Mouse (Mus musculus) heart, embryonic 15.5 days (tissue): Measurements from ENCODE around the gene Trnt1. TPM values are rescaled to one million over a fixed set of nuclear protein-coding genes. Genes with fewer than 3 reads are reported as not detected.
A peak's percentile ranks its signal among the peaks of the same experiment; 100 is the strongest.

Experiments
- ATAC-seq: fragments of 200-750 bp; cut with Nextera tagmentation; replicated peaks from 2 replicates; pipeline ENCODE4 v1.8.0; 2017; ENCODE audit warnings: low read depth, moderate TSS enrichment; ENCODE audit not compliant: insufficient number of reproducible peaks, insufficient read depth, low FRiP score
- H3K27ac ChIP-seq: fragments of 300-500 bp; sonication (generic); 2 replicates; pipeline ENCODE4 v1.5.1; 2015; ENCODE audit warnings: mild to moderate bottlenecking, inconsistent platforms
- H3K27me3 ChIP-seq: fragments of 300-500 bp; sonication (generic); 2 replicates; pipeline ENCODE4 v1.6.1; 2015; ENCODE audit warnings: inconsistent platforms
- H3K36me3 ChIP-seq: fragments of 300-500 bp; sonication (generic); 2 replicates; pipeline ENCODE4 v1.6.1; 2015; ENCODE audit warnings: mild to moderate bottlenecking, inconsistent platforms
- H3K4me1 ChIP-seq: fragments of 300-500 bp; sonication (generic); replicated peaks from 2 replicates; pipeline ENCODE4 v1.6.1; 2015; ENCODE audit warnings: inconsistent platforms
- H3K4me2 ChIP-seq: fragments of 300-500 bp; sonication (generic); 2 replicates; pipeline ENCODE4 v1.6.1; 2015; ENCODE audit warnings: inconsistent platforms, mild to moderate bottlenecking, moderate library complexity
- H3K4me3 ChIP-seq: fragments of 300-500 bp; sonication (generic); 2 replicates; pipeline ENCODE4 v1.5.1; 2015; ENCODE audit warnings: mild to moderate bottlenecking, inconsistent platforms
- H3K9ac ChIP-seq: fragments of 300-500 bp; sonication (generic); 2 replicates; pipeline ENCODE4 v1.6.1; 2015; ENCODE audit warnings: mild to moderate bottlenecking, inconsistent platforms
- H3K9me3 ChIP-seq: fragments of 300-500 bp; sonication (generic); replicated peaks from 2 replicates; pipeline ENCODE4 v1.6.1; 2016; ENCODE audit warnings: inconsistent platforms
- WGBS: fragments of 180-500 bp; shearing (Covaris S2); methylation state at CpG from one replicate; pipeline ENCODE4 v1.1.7; 2015; ENCODE audit warnings: mixed read lengths; 5-methylcytosine and 5-hydroxymethylcytosine counted together
- polyA plus RNA-seq: library from polyadenylated mRNA; unstranded; fragments of >200 nt; fragmentation: Nextera tagmentation; extraction: Ambion mirVana; gene quantifications from 2 replicates; pipeline ENCODE4 v1.2.1, GENCODE M21; 2015

Trnt1 gene
- polyA plus RNA-seq, 1 experiment from 2014 or later = 40.9 TPM

DNA sequence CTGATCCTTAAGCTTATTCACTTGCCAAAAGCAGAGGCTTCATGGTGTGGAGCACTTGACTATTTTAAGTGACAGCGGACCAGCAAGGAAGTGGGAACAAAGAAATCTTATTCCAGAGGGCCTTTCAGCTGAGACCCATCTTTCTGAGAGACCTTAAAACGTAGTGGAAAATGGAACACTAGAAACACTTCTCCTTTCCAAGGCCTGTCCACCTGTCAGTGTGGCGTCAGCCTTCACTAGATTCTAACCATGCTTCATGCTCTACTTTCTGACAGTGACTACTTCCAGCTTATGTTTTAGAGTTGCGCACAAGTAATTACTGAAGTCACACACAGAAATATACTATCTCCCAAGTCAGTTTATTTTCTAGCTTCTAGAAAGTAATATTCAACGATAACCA, 23.6 kb downstream of the Trnt1 start:
- no peak overlapping the region for H3K4me3 ChIP-seq
- no peak overlapping the region for H3K27ac ChIP-seq
- H3K4me1 ChIP-seq = no peaks in the 10 kb centered on the region
- no peak overlapping the region for H3K4me2 ChIP-seq
- no peaks in the 10 kb centered on the region for H3K9me3 ChIP-seq
- WGBS = 91% methylated on average over 5 of the region's 5 CpGs
- H3K27me3 ChIP-seq = no peaks in the 10 kb centered on the region
- no peak overlapping the region for H3K9ac ChIP-seq
- no peak for ATAC-seq
- H3K36me3 ChIP-seq = peaks cover 43% of the 10 kb centered on the region

DNA sequence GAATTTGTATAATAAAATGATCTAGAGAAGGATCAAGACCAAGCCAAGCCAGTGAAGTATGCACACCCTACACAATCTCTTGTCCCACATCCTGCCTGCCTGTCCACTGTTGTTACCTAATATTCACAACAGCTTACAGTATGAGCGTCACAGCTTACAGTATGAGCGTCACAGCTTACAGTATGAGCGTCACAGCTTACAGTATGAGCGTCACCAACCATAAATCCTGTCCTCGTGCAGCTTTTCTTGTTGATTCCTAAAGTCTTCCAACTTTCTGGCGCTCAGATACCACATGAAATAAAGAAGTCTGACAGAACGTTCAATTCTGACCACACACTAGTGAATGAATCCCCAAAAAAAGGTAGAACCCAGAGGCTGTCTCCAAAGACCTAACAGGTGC, 24.2 kb downstream of the Trnt1 start:
- Histone ChIP-seq H3K36me3 (peaks cover 38% of the 10 kb centered on the region), H3K4me2 (no peak overlapping the region), H3K27me3 (no peaks in the 10 kb centered on the region), H3K4me3 (no peak overlapping the region), H3K4me1 (no peaks in the 10 kb centered on the region), H3K9ac (no peak overlapping the region), H3K9me3 (no peaks in the 10 kb centered on the region), H3K27ac (no peak overlapping the region)
- no peak for ATAC-seq
- 89% methylated on average over 7 of the region's 7 CpGs for WGBS

DNA sequence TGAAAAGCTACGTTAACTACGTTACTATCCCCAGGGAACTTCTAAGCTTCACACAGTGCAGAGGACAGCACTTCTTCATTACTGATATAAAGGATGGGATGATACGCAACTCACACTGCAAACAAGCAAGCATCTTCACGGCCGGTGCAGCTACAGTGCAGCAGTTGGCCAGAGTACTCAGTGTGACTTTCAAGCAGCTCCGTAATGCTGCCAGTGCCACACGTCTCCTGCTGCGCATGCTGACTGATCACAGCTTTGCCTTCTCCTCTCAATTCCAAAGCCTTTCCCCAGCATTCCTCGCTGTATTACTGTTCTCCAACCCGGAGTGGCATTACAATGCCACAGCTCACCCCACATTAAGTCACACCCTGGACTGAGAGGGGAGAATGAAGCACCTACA, 24.7 kb downstream of the Trnt1 start:
- Histone ChIP-seq H3K4me1 (peaks cover 3% of the 10 kb centered on the region), H3K36me3 (peaks cover 38% of the 10 kb centered on the region), H3K27ac (no peak overlapping the region), H3K4me3 (no peak overlapping the region), H3K27me3 (no peaks in the 10 kb centered on the region), H3K9ac (no peak overlapping the region), H3K4me2 (no peak overlapping the region), H3K9me3 (no peaks in the 10 kb centered on the region)
- ATAC-seq = no peak
- WGBS = 93% methylated on average over 10 of the region's 10 CpGs

DNA sequence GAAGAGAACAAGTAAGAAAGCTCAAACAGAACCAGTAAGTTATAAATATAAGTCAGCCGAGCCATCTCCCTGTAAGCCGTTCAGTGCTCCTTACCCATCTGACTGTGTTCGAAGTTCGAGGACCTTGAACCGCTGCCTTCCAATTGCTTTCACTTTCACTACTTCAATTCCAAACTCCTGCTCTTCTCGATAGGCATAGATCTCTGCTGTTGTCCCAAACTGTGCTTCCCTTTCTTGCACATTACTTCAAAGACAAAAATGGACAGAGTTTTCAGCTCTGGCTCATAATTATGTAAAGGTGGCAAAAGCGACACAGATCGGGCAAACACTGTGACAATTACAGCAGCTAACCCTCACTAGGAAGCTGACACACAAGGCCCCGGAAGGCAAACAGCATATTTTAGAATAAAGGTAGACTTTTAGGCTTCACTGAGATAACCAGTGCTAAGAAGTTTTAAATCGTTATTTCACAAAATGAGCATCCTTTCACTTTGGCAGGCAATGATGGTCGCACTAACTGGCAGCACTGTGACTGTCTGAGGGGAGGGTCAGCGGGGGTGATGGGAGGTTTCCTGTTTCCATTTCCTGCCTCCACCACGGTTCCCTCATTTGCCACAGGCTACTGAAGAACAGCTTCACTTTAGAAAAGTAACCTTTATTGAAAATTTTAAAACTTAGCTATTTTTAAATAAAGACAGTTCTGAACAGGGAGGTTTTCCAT, 25.3 kb downstream of the Trnt1 start:
- Histone ChIP-seq H3K36me3 (peaks cover 34% of the 10 kb centered on the region), H3K4me1 (peaks cover 9% of the 10 kb centered on the region), H3K27ac (no peak overlapping the region), H3K9ac (no peak overlapping the region), H3K4me3 (no peak overlapping the region), H3K9me3 (no peaks in the 10 kb centered on the region), H3K27me3 (no peaks in the 10 kb centered on the region), H3K4me2 (no peak overlapping the region)
- 81% methylated on average over 13 of the region's 13 CpGs for WGBS
- no peak for ATAC-seq

DNA sequence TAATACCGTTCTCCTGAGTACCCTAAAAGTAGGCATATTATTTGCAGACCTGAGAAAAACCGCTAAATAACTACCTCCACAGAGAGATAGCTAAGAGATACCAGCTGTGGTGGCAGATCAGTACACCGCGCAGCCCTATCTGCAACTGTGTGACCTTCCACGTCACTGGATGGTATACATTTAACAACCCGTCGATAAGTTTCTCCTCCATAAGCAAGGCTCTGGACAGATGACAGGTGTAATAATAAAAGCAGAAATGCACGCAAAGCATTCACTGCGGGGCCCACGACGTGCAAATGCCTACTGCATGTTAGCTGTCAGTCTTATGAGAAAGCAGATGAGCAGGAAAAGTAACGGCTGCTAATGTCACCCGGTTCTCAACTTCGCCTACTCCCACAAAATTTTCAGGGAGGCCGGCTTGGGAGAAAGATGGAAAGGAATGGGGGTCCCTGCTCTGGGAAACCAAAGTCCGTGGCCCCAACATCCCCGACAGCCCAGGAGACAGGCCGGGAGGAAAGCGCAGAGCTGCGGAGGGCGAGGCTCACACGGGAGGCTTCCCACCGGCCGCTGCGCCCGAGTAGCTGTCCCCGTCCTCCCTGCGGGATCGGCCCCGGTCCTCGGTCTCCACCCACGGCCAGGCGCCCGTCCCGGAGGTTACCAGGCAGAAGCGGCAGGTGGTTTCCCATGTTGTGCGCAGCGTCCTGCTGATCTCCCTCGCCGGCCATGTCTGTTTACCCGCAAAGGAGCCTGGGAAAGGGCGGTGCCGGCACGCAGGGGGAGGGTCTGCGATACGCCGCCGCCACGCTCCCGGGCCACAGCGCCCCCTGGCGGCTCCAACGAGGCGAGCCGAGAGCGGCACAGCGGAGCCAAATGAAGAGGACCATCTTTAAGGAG, 30.7 kb downstream of the Trnt1 start, which contains the start of gene Crbn:
Crbn (minus strand) TSS at position 745 of the 894 bp plus-strand sequence.
- Histone ChIP-seq H3K27me3 (no peaks in the 10 kb centered on the region), H3K9me3 (no peaks in the 10 kb centered on the region), H3K4me3 (peak within 1 kb of the TSS; percentile 89), H3K36me3 (peaks cover 4% of the 10 kb centered on the region; the same call in 1 of the 2 replicates), H3K9ac (peak within 1 kb of the TSS; percentile 84), H3K4me1 (peaks cover 10% of the 10 kb centered on the region), H3K27ac (0 out of 2 replicates have a peak within 1 kb of the TSS, but pooled peaks have one; percentile 35), H3K4me2 (peak within 1 kb of the TSS; percentile 74)
- ATAC-seq = peak; percentile 97
- 2% methylated on average over 57 of the region's 57 CpGs for WGBS

DNA sequence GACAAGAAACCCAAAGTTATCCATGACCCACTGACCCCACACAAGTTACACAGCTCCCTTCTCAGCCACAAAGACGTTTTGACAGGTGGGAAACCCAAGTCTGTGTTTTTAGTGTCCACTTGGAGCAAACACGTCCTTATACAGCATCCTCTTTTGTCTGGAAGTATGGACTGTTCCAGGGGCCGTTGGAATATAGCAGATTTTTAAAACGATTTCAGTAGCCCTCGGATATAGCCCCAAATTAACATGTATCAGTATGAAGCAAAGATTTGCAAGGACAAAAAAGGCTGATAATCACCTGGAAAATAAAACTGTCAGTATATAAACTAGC, 31.3 kb downstream of the Trnt1 start:
- Histone ChIP-seq H3K4me2 (peak overlapping the region; percentile 36; the same call in 1 of the 2 replicates), H3K9ac (no peak overlapping the region), H3K9me3 (no peaks in the 10 kb centered on the region), H3K27ac (no peak overlapping the region), H3K4me1 (peaks cover 10% of the 10 kb centered on the region), H3K36me3 (no peaks in the 10 kb centered on the region), H3K4me3 (peak overlapping the region; percentile 89), H3K27me3 (no peaks in the 10 kb centered on the region)
- no peak for ATAC-seq
- 56% methylated on average over 5 of the region's 5 CpGs for WGBS

DNA sequence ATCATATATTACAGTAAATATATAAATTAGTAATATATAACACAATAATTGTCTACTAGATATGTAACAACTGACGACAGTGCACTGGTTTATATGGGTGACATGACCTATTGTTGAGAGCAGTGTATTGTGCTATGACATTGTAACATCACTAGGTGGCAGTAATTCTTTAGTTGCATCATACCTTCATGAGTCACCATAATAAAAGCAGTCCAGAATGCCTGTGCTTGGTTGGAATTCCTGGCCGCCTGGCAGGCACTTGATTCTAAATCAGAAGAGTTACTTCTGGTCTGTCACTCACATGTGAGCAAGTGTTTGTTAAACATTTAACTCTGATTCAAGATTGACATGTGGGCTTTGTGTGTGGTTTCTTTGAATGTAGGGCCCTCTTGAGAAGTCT, 36.0 kb downstream of the Trnt1 start:
- Histone ChIP-seq H3K4me3 (no peak overlapping the region), H3K9me3 (no peaks in the 10 kb centered on the region), H3K4me1 (no peaks in the 10 kb centered on the region), H3K27me3 (no peaks in the 10 kb centered on the region), H3K4me2 (no peak overlapping the region), H3K27ac (no peak overlapping the region), H3K36me3 (no peaks in the 10 kb centered on the region), H3K9ac (no peak overlapping the region)
- 36% methylated on average over 2 of the region's 2 CpGs for WGBS
- no peak for ATAC-seq

DNA sequence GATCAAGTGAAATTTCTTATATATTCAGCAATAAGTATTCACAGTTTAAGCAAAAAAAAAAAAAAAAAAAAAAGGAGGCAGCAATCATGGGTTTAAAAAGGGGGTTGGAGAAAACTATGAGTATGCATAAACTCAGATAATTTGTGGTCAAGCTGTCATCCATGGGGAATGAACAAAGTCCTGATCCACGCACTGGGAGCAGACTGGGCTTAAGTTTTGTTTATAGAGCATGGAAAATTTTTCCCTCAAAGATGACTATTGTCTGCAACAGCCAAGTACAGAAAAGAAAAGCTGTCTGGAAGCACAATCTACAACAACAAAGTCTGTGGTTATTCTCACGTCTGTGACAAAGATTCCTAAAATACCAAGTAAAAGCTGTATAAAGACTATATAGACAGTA, 40.2 kb downstream of the Trnt1 start:
- H3K27me3 ChIP-seq = no peaks in the 10 kb centered on the region
- no peak overlapping the region for H3K9ac ChIP-seq
- H3K4me1 ChIP-seq = no peaks in the 10 kb centered on the region
- ATAC-seq = no peak
- 51% methylated on average over 2 of the region's 2 CpGs for WGBS
- H3K27ac ChIP-seq = no peak overlapping the region
- no peak overlapping the region for H3K4me2 ChIP-seq
- H3K36me3 ChIP-seq = no peaks in the 10 kb centered on the region
- H3K4me3 ChIP-seq = no peak overlapping the region
- 0 out of 2 replicates have a peak, but pooled peaks cover 3% of the 10 kb centered on the region for H3K9me3 ChIP-seq

DNA sequence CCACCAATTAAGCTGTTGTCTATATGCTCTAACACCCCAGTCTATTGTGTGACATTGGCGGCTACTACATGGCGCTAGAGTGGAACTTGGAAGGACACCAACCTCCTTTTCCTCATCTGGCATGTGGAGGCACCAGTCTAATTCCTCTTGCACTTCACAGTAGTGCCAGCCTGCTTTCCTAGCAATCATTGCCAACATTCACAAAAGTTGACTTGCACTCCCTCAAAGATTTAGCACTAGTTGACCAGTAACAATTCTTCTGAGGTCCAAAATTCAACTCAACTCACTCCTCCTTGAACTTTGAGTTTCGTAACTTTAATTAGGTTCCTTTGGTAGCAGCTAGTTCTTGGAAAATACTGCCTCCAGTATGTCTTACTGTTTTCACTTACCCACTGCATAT, 41.8 kb downstream of the Trnt1 start:
- ATAC-seq = no peak
- H3K27ac ChIP-seq = no peak overlapping the region
- no peak overlapping the region for H3K4me3 ChIP-seq
- H3K9ac ChIP-seq = no peak overlapping the region
- H3K9me3 ChIP-seq = 0 out of 2 replicates have a peak, but pooled peaks cover 3% of the 10 kb centered on the region
- no peaks in the 10 kb centered on the region for H3K36me3 ChIP-seq
- H3K4me2 ChIP-seq = no peak overlapping the region
- no peaks in the 10 kb centered on the region for H3K4me1 ChIP-seq
- 82% methylated on average over 3 of the region's 3 CpGs for WGBS
- no peaks in the 10 kb centered on the region for H3K27me3 ChIP-seq

DNA sequence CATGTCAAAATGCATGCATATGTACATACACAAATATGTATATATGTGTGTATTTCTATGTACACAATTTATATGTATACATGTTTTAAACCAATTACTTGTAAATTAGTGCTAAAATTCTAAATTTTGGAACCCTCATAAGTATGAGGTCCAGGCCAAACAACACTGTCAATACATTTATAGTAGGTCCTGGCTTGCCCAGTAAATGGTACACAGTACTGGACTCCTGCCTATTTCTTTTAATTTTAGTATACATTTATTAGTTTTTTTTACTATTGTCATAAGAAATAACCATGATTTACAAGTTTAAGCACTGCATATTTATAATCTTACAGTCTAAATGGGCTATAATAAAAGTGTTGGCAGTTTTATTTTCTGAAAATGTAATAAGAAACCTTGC, 50.3 kb downstream of the Trnt1 start:
- no peaks in the 10 kb centered on the region for H3K36me3 ChIP-seq
- no peaks in the 10 kb centered on the region for H3K4me1 ChIP-seq
- no peak for ATAC-seq
- no peaks in the 10 kb centered on the region for H3K27me3 ChIP-seq
- H3K4me2 ChIP-seq = no peak overlapping the region
- no peak overlapping the region for H3K27ac ChIP-seq
- no peak overlapping the region for H3K4me3 ChIP-seq
- no peaks in the 10 kb centered on the region for H3K9me3 ChIP-seq
- H3K9ac ChIP-seq = no peak overlapping the region

DNA sequence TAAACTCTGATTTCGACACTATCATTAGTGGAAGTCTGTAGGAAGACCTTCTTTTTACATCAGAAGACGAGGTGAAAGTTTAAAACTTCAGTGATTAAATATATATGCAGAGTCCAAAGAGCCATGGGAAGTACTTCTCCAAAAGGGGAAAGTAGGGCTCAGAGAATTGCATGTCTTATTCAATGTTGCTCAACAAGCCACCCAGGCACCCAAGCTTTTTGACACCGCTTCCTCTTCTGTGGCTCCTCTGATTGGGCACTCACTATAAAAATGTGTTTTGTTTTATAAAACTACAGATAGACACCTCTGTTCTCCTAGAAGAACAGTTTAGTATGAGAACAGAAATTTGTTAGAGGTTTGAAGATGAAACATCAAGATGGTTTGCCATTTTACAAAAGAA, 51.0 kb downstream of the Trnt1 start:
- no peak overlapping the region for H3K4me2 ChIP-seq
- ATAC-seq = no peak
- H3K27ac ChIP-seq = no peak overlapping the region
- 64% methylated on average over 3 of the region's 3 CpGs for WGBS
- no peaks in the 10 kb centered on the region for H3K27me3 ChIP-seq
- H3K9ac ChIP-seq = no peak overlapping the region
- no peaks in the 10 kb centered on the region for H3K36me3 ChIP-seq
- no peaks in the 10 kb centered on the region for H3K9me3 ChIP-seq
- no peak overlapping the region for H3K4me3 ChIP-seq
- no peaks in the 10 kb centered on the region for H3K4me1 ChIP-seq
